Mouse (Mus musculus) heart, adult 11 months (tissue): ENCODE results near the gene Smim7.
A peak's percentile ranks its signal among the peaks of the same experiment; 100 is the strongest.

Source experiments
- DNase-seq: peaks from one replicate; pipeline ENCODE4 v3.0.0; 2022

The Smim7 gene

GRCm38 (mm10) chr8:72570633-72571610 is at the start of gene Smim7:
Gene Smim7 (minus strand): TSS chr8:72571088.
- peak; percentile 100 for DNase-seq

DNA sequence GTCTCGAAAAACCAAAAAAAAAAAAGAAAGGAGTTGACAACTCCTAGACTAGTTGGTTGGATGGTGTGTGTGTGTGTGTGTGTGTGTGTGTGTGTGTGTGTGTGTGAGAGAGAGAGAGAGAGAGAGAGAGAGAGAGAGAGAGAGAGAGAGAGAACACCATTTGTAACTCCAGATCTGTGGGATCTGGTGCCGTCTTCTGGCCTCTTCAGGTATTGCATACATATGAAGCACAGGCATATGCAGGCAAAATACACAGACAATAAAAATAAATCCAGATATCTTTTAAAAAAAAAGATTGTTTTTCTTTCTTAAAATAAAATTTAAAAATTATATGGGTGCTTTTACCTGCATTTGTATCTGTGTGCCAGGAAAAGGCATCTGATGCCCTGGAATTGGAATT is 19.3 kb upstream of the Smim7 start:
- DNase-seq: no peak

DNA sequence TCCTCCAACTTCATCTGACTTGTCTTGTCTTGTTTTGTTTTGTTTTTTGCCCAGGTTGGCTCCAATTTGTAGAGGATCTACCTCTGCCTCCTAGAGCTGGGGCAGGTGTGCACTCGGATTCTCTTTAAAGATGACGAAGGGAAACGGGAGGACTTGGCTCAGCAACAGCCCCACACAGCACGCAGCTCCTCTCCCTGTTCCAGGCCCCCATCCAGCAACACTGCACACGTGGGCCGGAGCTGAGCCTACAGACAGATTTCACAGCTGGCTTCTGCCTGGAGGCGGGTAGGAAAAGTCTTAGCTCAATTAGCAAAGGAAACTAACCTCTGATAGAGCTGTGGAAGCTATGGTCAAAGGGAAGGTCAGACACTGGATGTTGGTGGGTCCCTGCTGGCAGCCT is 18.4 kb upstream of the Smim7 start:
- peak; percentile 97 for DNase-seq

DNA sequence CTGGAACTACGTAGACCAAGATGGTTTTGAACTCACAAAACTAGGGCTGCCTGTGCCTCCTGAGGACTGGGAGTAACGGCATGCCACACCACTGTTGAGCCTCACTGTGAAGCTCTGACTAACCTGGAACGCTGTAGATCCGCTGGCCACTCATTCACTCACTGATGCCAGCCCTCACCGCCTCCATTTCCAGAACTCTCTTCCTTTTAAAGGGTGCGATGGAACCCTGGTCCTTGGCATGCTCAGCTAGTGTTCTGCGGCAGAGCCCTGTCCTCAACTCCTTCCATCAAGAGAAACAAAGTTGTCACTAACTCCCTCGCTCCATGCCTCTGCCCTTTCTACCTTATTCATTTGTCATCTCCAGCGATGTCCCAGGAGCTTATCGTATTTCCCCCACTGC is 18.0 kb upstream of the Smim7 start:
- no peak for DNase-seq

DNA sequence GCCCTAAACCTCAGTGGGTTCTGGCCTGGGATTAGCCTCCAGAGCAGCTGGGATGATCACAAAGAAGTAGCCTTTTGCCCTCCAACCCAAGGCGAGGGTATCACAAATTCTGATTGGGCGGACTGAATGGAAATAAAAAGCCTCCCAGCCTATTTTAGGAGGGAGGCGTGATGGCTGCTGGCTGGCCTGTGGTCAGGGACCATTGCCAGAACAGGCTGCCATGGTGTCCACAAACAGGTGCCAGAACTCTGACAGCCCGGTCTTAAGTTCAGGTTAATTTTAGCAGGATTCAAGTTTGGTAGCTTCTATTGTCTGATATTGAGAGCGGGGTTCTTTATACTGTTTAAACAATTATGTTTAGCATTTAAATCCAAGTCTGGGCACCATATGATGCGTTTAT is 16.9 kb upstream of the Smim7 start:
- peak; percentile 97 for DNase-seq

- DNase-seq: peak; percentile 95
These were observed 13.5 kb upstream of the Smim7 start for GRCm38 (mm10) chr8:72584390-72584789.

- peak; percentile 97 for DNase-seq
These were observed 12.3 kb upstream of the Smim7 start for GRCm38 (mm10) chr8:72583056-72583771.

GRCm38 (mm10) chr8:72579374-72579773 is 8.5 kb upstream of the Smim7 start:
- no peak for DNase-seq

DNA sequence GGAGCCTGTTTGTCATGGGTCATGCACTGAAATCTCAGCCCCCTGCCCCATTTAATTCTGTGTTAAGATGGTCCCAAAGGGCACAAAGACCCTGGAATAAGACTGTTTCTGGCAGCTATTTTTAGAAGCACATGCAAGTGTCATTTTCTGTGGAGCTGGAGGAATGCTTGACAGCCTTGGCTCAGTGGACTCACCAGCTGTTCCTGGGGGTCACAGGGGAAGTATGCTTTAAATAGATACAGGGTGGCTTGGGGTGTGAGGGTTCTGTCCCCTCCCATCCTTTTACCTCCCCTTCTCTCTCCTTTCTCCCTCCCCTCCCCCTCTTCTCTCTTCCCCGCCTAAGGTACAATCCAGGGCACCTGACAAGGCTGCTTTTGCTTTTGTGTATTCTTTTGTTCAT is 7.1 kb upstream of the Smim7 start:
- DNase-seq: peak; percentile 94

DNA sequence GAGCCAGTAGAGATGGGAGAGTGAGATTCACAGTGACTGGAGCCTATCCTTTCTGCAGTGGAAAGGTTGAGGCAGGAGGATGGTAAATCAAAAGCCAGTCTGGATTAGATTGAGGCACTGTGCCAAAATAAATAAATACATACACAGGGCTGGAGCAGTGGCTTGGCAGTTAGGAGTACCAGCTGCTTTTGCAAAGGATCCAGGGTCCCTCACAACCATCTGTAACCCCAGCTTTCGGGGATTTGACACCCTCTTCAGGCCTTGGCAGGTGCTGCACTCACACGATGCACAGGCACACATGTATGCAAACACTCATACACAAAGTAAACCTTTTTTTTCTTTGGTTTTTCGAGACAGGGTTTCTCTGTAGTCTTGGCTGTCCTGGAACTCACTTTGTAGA is 6.4 kb upstream of the Smim7 start:
- no peak for DNase-seq

GRCm38 (mm10) chr8:72575915-72576314 is 5.0 kb upstream of the Smim7 start:
- no peak for DNase-seq

DNA sequence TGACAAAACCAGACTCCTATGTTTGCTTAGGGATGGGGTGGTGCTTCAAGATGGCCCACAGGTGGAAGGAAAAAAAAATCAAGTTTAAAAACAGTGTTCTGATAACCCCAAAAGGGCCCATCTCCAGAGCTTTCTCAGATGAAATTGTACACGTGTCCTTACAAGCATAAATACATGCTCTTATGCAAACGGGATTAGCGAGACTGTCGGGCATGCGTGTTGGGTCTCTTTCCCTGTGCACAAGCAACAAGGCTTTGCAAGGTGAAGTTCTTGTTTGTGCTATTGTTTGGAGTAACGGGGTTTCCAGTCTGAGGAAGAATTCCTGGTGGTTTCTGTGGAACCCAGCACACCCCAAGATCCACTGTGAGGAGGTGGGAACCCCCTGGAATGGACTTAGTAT is 2.6 kb upstream of the Smim7 start:
- DNase-seq: no peak

DNA sequence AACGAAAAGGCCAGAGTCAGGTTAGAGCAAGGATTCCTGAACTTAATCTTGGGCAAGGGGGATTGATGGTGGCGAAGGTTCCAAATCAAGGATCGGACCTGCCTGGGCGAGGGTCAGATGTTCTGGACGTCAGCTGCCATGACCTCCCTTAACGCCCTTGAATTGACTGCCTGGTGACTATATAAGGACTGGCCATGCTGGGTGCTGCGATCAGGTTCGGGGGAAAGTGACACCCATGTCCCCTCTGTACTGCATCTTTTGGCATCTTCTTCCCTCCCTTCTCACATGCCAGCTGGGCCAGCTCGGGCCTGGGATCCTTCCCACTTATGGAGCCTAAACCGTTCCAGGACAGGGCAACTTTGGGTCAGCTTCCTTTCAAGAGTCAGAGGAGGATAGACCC is 1.6 kb upstream of the Smim7 start:
- DNase-seq: peak; percentile 97

- peak; percentile 99 for DNase-seq
These were observed 954 bp upstream of the Smim7 start, which contains the start of gene Tmem38a for GRCm38 (mm10) chr8:72571611-72572473. Gene Tmem38a (plus strand): TSS chr8:72572055.

- DNase-seq: no peak
These were observed 4.9 kb downstream of the Smim7 start for GRCm38 (mm10) chr8:72565970-72566369.

DNA sequence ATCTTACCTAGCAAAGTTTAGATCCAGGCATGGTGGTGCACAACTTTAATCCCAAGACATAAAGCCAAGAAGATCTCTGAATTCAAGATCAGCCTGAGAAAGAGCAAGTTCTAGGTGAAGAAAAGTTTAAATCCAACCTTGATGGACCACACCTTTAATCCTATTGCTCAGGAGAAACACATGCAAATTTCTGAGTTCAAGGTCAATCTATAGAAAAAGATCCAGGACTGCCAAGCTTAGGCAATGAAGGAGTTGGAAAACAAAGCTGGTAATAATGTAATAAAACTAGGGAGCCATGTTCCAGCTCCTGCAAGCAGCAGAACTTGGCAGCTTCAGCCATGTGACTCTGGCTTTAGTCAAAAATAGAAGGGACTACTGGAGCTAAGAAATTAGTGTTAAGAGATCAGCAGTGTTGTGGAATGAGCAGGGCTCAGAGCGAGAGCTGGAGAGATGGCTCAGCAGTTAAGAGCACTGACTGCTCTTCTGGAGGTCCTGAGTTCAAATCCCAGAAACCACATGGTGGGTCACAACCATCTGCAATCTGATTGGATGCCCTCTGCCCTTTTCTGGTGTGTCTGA is 9.7 kb downstream of the Smim7 start:
- no peak for DNase-seq

DNA sequence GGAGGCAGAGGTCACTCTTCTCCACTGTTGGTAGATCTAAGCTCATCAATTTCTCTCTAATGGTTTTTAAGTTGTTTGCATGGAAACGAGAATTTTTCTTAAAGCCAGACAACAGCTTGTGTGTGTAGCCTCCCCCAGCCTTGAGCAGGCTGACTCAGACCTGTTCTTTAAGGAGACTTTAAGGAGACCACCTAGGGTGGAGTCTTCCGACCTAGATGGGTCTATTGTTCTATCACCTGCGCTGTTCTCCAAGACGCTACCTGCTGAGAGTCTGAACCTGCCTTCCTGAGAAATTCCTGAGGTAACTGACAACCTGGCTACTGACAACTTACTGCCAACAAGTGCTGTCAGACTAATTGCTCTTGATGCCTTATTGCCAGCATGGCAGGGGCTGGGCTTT is 15.1 kb downstream of the Smim7 start:
- no peak for DNase-seq

GRCm38 (mm10) chr8:72549314-72549892 is 21.5 kb downstream of the Smim7 start:
- DNase-seq: peak; percentile 90

- DNase-seq: no peak
These were observed 22.1 kb downstream of the Smim7 start for GRCm38 (mm10) chr8:72548644-72549313.

DNA sequence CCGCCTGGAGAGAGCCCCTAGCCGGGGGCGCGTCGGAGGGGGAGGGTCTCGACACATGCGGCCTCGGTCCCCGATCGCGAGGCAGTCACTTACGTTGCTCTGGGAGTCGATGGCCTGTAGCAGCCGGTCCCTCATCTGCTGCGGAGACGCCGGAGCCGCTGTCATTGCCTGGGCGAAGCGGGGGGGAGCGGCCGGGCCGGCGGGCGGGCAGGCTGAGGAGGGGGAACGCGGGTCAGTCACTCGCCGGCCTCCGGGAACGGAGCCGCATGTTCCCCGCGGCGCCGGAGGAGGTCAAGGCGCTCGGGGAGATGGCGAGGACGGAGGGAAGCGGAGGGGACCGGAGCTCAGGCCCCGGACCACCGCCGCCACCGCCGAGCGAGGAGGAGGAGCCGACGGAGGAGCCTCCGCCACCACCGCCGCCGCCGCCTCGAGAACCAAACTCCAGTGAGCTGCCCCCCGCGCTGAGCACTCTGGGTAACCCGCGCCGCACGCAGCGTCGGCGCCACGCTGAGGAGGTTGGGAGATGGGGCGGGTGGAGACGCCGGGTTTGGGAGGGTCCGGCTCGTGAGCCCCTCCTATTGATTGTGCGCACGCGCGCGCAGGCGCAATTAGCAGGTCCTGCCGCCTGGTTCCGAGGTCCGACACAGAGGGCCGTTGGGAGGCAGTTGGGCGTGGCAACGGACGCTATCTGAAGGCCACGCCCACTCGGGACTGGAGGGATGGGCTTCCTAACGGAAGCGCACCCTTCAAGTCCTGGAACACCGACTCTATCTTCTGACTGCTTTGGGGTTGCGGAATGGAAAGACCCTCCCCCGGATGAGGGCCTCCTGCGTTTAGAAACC is 22.9 kb downstream of the Smim7 start, which contains the start of gene Med26:
Gene Med26 (minus strand): TSS at position 469 of the 842 bp plus-strand sequence.
- DNase-seq: peak; percentile 100
